Mouse (Mus musculus): ENCODE measurements around the gene B4galt1.

- TF ChIP-seq POLR2A (IDR thresholded peaks at IDR 0.05; ENCODE audit: borderline replicate concordance, extremely low read depth, insufficient read depth, insufficient read length, poor library complexity, severe bottlenecking), result no peak
- TF ChIP-seq CTCF (IDR thresholded peaks at IDR 0.05; ENCODE audit: borderline replicate concordance, extremely low read depth, insufficient read depth, insufficient read length), result no peak
These were observed 51.9 kb downstream of the B4galt1 start for GRCm38 (mm10) chr4:40801908-40802307.
